Mouse (Mus musculus) liver, embryonic 14.5 days (tissue): Measurements from ENCODE around the gene Ssbp3.

Experiments
- CTCF ChIP-seq: IDR thresholded peaks from 2 replicates; pipeline ENCODE4 v1.5.1; 2016; ENCODE audit warnings: antibody characterized with exemption, low read depth, control low read depth
- EP300 ChIP-seq: IDR thresholded peaks from 2 replicates; pipeline ENCODE4 v1.6.1; 2016; ENCODE audit warnings: antibody characterized with exemption, low read depth

GRCm38 (mm10) chr4:106927034-106927433 lies 16.5 kb downstream of the Ssbp3 start:
- TF ChIP-seq CTCF (no peak), EP300 (no peak)
